Mouse (Mus musculus) ovary, postnatal 10 days (tissue): ENCODE results near the gene Itpkc.

Experiments
- DNase-seq: peaks from one replicate; pipeline ENCODE4 v3.0.0; 2022; ENCODE audit warnings: low spot score

Gene Itpkc

DNA sequence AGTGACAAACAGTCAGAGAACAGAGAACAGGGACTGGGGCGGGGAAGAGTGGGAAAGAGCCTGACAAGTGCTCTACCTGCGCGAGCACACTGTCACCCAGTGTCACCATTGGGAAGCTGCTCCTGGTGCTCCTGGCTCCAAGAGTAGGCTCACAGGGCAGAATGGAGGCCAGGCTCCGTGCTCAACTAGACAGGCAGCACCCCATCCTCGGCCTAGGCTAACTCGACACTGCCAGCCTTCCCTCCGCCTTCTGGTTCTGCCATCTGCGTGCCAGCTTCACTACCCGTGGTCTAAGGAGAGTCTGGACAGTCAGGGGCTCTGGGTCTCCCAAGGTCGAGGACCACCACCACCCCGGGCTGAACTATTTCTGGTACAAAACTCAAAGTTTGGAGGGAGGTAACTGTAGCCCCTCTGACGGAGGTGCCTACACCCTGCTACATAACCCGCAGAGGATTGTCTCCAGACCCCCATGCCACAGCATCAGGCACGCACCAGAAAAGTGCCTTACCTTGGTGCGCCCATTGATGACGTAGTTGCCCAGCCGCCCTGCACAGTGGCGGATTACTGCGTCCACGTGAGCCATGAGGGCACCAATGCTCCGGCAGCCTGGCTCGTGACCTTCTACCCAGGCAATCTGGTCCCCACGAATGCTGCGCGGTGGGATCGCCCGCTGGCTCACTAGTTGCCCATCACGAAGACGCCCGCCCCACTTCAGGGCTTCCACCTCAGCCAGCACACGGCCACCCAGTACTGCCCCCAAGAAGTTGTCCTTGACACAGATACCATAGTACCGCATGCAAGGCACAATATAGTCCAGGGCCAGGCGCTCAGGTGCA lies 64.1 kb downstream of the Itpkc start:
- DNase-seq = no peak

DNA sequence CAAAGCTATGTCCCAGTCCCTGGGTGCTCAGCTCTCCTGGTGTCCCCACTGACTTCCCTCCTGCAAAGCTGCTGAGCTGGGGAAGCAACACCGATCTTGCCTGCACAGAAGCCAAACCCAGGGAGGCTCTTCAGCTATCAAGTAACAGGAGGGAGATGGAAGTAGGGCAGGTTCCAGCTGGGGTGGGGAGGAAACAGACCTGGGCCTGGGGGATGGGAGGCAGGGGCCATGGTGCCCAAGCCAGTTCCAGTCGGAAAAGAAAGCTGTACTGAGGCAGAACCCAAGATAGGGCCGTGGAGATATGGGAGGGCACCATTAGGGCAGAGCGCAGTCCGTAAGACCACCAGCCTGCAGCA lies 65.0 kb downstream of the Itpkc start:
- DNase-seq = no peak

GRCm38 (mm10) chr7:27162780-27163449 lies 65.5 kb downstream of the Itpkc start:
- no peak for DNase-seq

DNA sequence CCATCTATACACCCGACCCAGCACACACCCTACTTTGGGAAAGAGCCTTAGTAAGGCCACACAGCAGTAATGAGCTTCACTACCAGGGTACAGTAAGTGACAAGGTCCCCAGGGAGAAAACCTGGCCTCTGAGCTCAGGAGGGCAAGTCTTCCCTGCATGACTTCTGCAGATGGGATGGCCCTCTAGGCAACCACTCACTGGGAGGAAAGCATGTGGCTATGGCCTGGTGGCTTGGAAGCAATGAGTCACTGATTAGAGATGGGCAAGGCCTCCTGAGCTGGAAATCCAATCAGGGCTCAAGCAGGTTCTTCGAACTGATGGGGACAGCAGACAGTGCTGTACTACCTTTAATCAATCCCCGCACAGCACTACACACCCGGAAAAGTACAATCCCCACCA lies 66.7 kb downstream of the Itpkc start:
- no peak for DNase-seq

DNA sequence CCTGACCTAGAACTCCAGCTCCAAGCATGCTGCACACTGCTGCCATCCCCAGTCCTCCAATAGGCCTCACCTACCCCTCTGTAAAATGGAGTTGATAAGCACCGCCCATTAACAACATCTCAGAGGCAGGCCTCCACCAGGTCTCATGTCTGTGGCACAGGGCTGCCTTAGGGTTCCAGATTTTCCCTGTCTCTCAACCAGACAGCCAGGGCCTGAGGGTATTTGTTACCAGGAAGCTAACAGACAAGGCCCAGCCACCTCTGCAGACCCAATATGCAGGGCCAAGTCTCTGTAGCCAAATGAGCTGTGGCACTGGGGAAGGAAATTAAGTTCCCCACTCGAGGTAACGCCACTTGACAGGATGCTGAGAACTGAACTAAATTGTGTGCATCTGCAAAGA lies 67.5 kb downstream of the Itpkc start:
- no peak for DNase-seq

DNA sequence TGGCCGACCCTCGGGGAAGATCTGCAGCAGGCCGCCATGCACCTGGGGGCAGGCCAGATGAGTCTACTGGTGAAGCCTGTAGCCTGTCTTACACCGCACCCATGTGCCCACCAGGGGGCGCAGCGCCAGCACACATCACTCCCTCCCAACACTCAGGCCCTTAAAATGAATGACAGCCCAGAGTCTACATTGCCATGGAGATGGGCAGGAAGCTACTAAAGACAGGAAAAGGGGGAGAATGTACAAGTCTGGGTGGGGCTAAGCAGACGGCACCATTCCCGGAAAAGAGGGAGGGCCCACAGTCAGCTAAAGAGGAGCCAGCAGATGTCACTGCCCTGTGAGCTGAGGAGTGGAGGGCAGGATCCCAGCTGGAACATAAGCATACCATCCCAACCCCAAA lies 68.6 kb downstream of the Itpkc start:
- peak; percentile 44 for DNase-seq

DNA sequence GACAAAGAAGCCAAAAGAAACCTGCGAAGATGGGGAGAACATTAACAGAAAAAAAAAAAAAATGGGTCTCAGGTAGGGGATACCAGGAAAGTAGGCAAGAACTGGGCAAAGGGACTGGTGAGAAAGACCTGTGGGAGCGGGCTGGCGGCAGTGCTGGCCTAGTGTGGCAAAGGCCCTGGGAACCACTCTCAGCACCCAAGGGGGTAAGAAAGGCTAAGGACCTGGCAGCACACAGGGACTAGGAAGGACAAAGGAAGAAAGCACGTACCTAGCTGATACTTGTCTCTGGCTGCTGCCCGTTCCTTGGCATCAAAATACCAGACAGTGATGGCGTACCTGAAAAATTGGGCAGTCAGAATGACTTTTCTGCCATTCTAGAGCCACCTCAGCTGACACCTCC lies 69.2 kb downstream of the Itpkc start:
- DNase-seq = no peak

DNA sequence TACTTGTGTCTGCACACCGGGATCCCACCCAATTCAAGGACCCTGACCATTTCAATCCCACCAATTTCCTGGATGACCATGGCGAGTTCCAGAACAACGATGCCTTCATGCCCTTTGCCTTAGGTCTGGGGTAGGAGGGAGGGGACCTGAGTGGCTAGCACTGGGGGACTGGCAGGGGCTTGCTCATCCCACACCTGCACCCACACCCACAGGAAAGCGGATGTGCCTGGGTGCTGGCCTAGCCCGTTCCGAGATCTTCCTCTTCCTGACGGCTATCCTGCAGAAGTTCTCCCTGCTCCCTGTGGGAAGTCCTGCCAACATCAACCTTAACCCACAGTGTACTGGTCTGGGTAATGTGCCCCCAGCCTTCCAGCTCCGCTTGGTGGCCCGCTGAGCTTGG lies 70.3 kb downstream of the Itpkc start:
- DNase-seq = no peak
